Mouse (Mus musculus) midbrain, embryonic 14.5 days (tissue): Measurements from ENCODE around the gene Primpol. TPM values are rescaled to one million over a fixed set of nuclear protein-coding genes. Genes with fewer than 3 reads are reported as not detected.
A peak's percentile ranks its signal among the peaks of the same experiment; 100 is the strongest.

Experiments used
- ATAC-seq: fragments of 200-750 bp; cut with Nextera tagmentation; 2 replicates; pipeline ENCODE4 v1.8.0; 2017; ENCODE audit warnings: moderate number of reproducible peaks, moderate library complexity; ENCODE audit not compliant: low FRiP score, low TSS enrichment
- DNase-seq: peaks from one replicate; pipeline ENCODE4 v3.0.0-alpha.2; 2015
- H3K27ac ChIP-seq: fragments of 300-500 bp; sonication (generic); replicated peaks from 2 replicates; pipeline ENCODE4 v1.5.1; 2014; ENCODE audit warnings: mild to moderate bottlenecking, low read depth, low read length, moderate library complexity
- H3K27me3 ChIP-seq: fragments of 300-500 bp; sonication (generic); 2 replicates; pipeline ENCODE4 v1.6.1; 2014; ENCODE audit warnings: low read length, control low read depth, mixed read lengths; ENCODE audit not compliant: control insufficient read depth, insufficient read depth
- H3K36me3 ChIP-seq: fragments of 300-500 bp; sonication (generic); 2 replicates; pipeline ENCODE4 v1.6.1; 2014; ENCODE audit warnings: low read length, control low read depth; ENCODE audit not compliant: control insufficient read depth, insufficient read depth
- H3K4me1 ChIP-seq: fragments of 300-500 bp; sonication (generic); 2 replicates; pipeline ENCODE4 v1.6.1; 2014; ENCODE audit warnings: mild to moderate bottlenecking, antibody characterized with exemption, low read length, control low read depth; ENCODE audit not compliant: control insufficient read depth, insufficient read depth
- H3K4me2 ChIP-seq: fragments of 300-500 bp; sonication (generic); 2 replicates; pipeline ENCODE4 v1.6.1; 2014; ENCODE audit warnings: mild to moderate bottlenecking, low read length, moderate library complexity
- H3K4me3 ChIP-seq: fragments of 300-500 bp; sonication (generic); replicated peaks from 2 replicates; pipeline ENCODE4 v1.5.1; 2014; ENCODE audit warnings: low read depth, low read length
- H3K9ac ChIP-seq: fragments of 300-500 bp; sonication (generic); replicated peaks from 2 replicates; pipeline ENCODE4 v1.6.1; 2014; ENCODE audit warnings: mild to moderate bottlenecking, low read length, moderate library complexity
- H3K9me3 ChIP-seq: fragments of 300-500 bp; sonication (generic); 2 replicates; pipeline ENCODE4 v1.6.1; 2016; ENCODE audit warnings: low read length, control low read depth, mixed read lengths; ENCODE audit not compliant: control insufficient read depth
- WGBS: fragments of 180-500 bp; shearing (Covaris S2); extraction: QIAGEN DNeasy Blood & Tissue Kit; methylation state at CpG from one replicate; pipeline ENCODE4 v1.1.7; 2014; 5-methylcytosine and 5-hydroxymethylcytosine counted together
- polyA plus RNA-seq: library from polyadenylated mRNA; unstranded; fragments of >200 nt; fragmentation: Nextera tagmentation; extraction: Ambion mirVana; gene quantifications from 2 replicates; pipeline ENCODE4 v1.2.1, GENCODE M21; 2014

Primpol gene
- polyA plus RNA-seq, 1 experiment from 2014 or later, result 11.8 TPM

- 95% methylated on average over 9 of the region's 9 CpGs for WGBS
- Histone ChIP-seq H3K9me3 (no peaks in the 10 kb centered on the region), H3K9ac (no peak overlapping the region), H3K4me2 (no peak overlapping the region), H3K4me1 (no peaks in the 10 kb centered on the region), H3K36me3 (peaks cover 40% of the 10 kb centered on the region), H3K4me3 (no peak overlapping the region), H3K27ac (no peak overlapping the region), H3K27me3 (no peaks in the 10 kb centered on the region)
- DNase-seq (no peak), ATAC-seq (no peak)
Observed at GRCm38 (mm10) chr8:46578794-46579193, 38.2 kb downstream of the Primpol start.

- no peaks in the 10 kb centered on the region for H3K9me3 ChIP-seq
- no peak overlapping the region for H3K27ac ChIP-seq
- 94% methylated on average over 2 of the region's 2 CpGs for WGBS
- no peaks in the 10 kb centered on the region for H3K4me1 ChIP-seq
- no peak overlapping the region for H3K4me2 ChIP-seq
- DNase-seq (no peak), ATAC-seq (no peak)
- H3K9ac ChIP-seq, result no peak overlapping the region
- peaks cover 33% of the 10 kb centered on the region for H3K36me3 ChIP-seq
- no peaks in the 10 kb centered on the region for H3K27me3 ChIP-seq
- H3K4me3 ChIP-seq, result no peak overlapping the region
Observed at GRCm38 (mm10) chr8:46573964-46574363, 43.0 kb downstream of the Primpol start.

GRCm38 (mm10) chr8:46573446-46573845 lies 43.6 kb downstream of the Primpol start:
- WGBS, result 91% methylated on average over 2 of the region's 2 CpGs
- no peak overlapping the region for H3K9ac ChIP-seq
- DNase-seq (no peak), ATAC-seq (no peak)
- no peak overlapping the region for H3K4me3 ChIP-seq
- H3K4me1 ChIP-seq, result no peaks in the 10 kb centered on the region
- no peaks in the 10 kb centered on the region for H3K27me3 ChIP-seq
- no peaks in the 10 kb centered on the region for H3K9me3 ChIP-seq
- H3K27ac ChIP-seq, result no peak overlapping the region
- peaks cover 28% of the 10 kb centered on the region for H3K36me3 ChIP-seq
- H3K4me2 ChIP-seq, result no peak overlapping the region

- Histone ChIP-seq H3K9me3 (no peaks in the 10 kb centered on the region), H3K36me3 (0 out of 2 replicates have a peak, but pooled peaks cover 5% of the 10 kb centered on the region), H3K27me3 (no peaks in the 10 kb centered on the region), H3K27ac (no peak overlapping the region), H3K4me3 (no peak overlapping the region), H3K9ac (no peak overlapping the region), H3K4me1 (no peaks in the 10 kb centered on the region), H3K4me2 (no peak overlapping the region)
- DNase-seq (no peak), ATAC-seq (no peak)
- 92% methylated on average over 10 of the region's 14 CpGs for WGBS
Observed at GRCm38 (mm10) chr8:46570673-46571072, 46.3 kb downstream of the Primpol start.

- Histone ChIP-seq H3K36me3 (0 out of 2 replicates have a peak, but pooled peaks cover 4% of the 10 kb centered on the region), H3K4me2 (no peak overlapping the region), H3K9ac (no peak overlapping the region), H3K4me1 (no peaks in the 10 kb centered on the region), H3K27me3 (no peaks in the 10 kb centered on the region), H3K9me3 (no peaks in the 10 kb centered on the region), H3K4me3 (no peak overlapping the region), H3K27ac (no peak overlapping the region)
- no peak for DNase-seq
- 95% methylated on average over 19 of the region's 19 CpGs for WGBS
- no peak for ATAC-seq
Observed at GRCm38 (mm10) chr8:46569659-46570441, 47.2 kb downstream of the Primpol start.

- Histone ChIP-seq H3K9ac (no peak overlapping the region), H3K36me3 (no peaks in the 10 kb centered on the region), H3K27me3 (no peaks in the 10 kb centered on the region), H3K4me3 (no peak overlapping the region), H3K4me1 (no peaks in the 10 kb centered on the region), H3K27ac (no peak overlapping the region), H3K4me2 (no peak overlapping the region), H3K9me3 (no peaks in the 10 kb centered on the region)
- WGBS, result 80% methylated on average over 2 of the region's 2 CpGs
- ATAC-seq (no peak), DNase-seq (peak; percentile 40)
Observed at GRCm38 (mm10) chr8:46568942-46569341, 48.1 kb downstream of the Primpol start.

- ATAC-seq, result no peak
- Histone ChIP-seq H3K4me3 (no peak overlapping the region), H3K9ac (no peak overlapping the region), H3K27ac (no peak overlapping the region), H3K9me3 (no peaks in the 10 kb centered on the region), H3K4me2 (no peak overlapping the region), H3K4me1 (no peaks in the 10 kb centered on the region), H3K36me3 (no peaks in the 10 kb centered on the region), H3K27me3 (no peaks in the 10 kb centered on the region)
- DNase-seq, result no peak
- 92% methylated on average over 8 of the region's 8 CpGs for WGBS
Observed at GRCm38 (mm10) chr8:46567946-46568345, 49.1 kb downstream of the Primpol start.

- H3K9ac ChIP-seq, result no peak overlapping the region
- no peak overlapping the region for H3K4me3 ChIP-seq
- H3K9me3 ChIP-seq, result no peaks in the 10 kb centered on the region
- WGBS, result 86% methylated on average over 7 of the region's 7 CpGs
- ATAC-seq (no peak), DNase-seq (no peak)
- no peak overlapping the region for H3K4me2 ChIP-seq
- H3K27me3 ChIP-seq, result no peaks in the 10 kb centered on the region
- H3K36me3 ChIP-seq, result 0 out of 2 replicates have a peak, but pooled peaks cover 4% of the 10 kb centered on the region
- H3K27ac ChIP-seq, result no peak overlapping the region
- H3K4me1 ChIP-seq, result no peaks in the 10 kb centered on the region
Observed at GRCm38 (mm10) chr8:46566914-46567529, 50.0 kb downstream of the Primpol start.

- no peak overlapping the region for H3K4me3 ChIP-seq
- no peak overlapping the region for H3K9ac ChIP-seq
- no peak overlapping the region for H3K27ac ChIP-seq
- H3K4me2 ChIP-seq, result no peak overlapping the region
- H3K4me1 ChIP-seq, result no peaks in the 10 kb centered on the region
- no peaks in the 10 kb centered on the region for H3K27me3 ChIP-seq
- ATAC-seq, result no peak
- no peak for DNase-seq
- WGBS, result 91% methylated on average over 16 of the region's 16 CpGs
- H3K36me3 ChIP-seq, result 0 out of 2 replicates have a peak, but pooled peaks cover 7% of the 10 kb centered on the region
- H3K9me3 ChIP-seq, result no peaks in the 10 kb centered on the region
Observed at GRCm38 (mm10) chr8:46562333-46562732, 54.7 kb downstream of the Primpol start.
